ENCODE assay signal across 9 mouse cellular contexts in genomic region chr11:83556085-83556781, GRCm38 (mm10). TPM values are rescaled to one million over a fixed set of nuclear protein-coding genes. Genes with fewer than 3 reads are reported as not detected.
DNase-seq lines count a peak whose midpoint lies in the region; ATAC-seq and TF ChIP-seq lines count a peak whose summit lies in the region.
"Had no signal": no experiment of that assay in that cellular context is flagged by ENCODE, and none has a peak within 500 bp of the region (broad histone marks: within the 10 kb centered on the region; RNA-seq: fewer than 3 reads in every experiment).

No protein-coding gene starts in this region.

- no peaks in the 10 kb centered on the region for H3K27me3 ChIP-seq in forebrain, embryonic 10.5 days (ENCODE audit: poor library complexity, severe bottlenecking)
- H3K27me3 ChIP-seq in forebrain, embryonic 11.5 days (ENCODE audit: control insufficient read depth, insufficient read depth, low read length), result no peaks in the 10 kb centered on the region
- H3K27me3 ChIP-seq in G1E (ENCODE audit: insufficient read depth, low read length), result no peaks in the 10 kb centered on the region
- H3K27me3 ChIP-seq in hindbrain, embryonic 16.5 days (replicated peaks; ENCODE audit: control insufficient read depth, insufficient read depth, low read length), result no peaks in the 10 kb centered on the region
- no peaks in the 10 kb centered on the region for H3K27me3 ChIP-seq in limb, embryonic 13.5 days
- no peaks in the 10 kb centered on the region for H3K27me3 ChIP-seq in neural tube, embryonic 15.5 days (replicated peaks)
- H3K27me3 ChIP-seq: liver, embryonic 15.5 days had no signal

- whole genome bisulfite sequencing in forebrain, embryonic 10.5 days, result 34% methylated on average over 8 of the region's 8 CpGs
- WGBS in forebrain, embryonic 11.5 days, result 38% methylated on average over 8 of the region's 8 CpGs
- 25% methylated on average over 8 of the region's 8 CpGs for WGBS in hindbrain, embryonic 16.5 days
- 28% methylated on average over 8 of the region's 8 CpGs for WGBS in limb, embryonic 13.5 days
- WGBS in neural tube, embryonic 15.5 days, result 29% methylated on average over 8 of the region's 8 CpGs

- no peak overlapping the region for H3K4me2 ChIP-seq in forebrain, embryonic 11.5 days (ENCODE audit: low read depth, low read length, severe bottlenecking)
- H3K4me2 ChIP-seq in hindbrain, embryonic 16.5 days (ENCODE audit: low read length), result peak overlapping the region; percentile 48
- no peak overlapping the region for H3K4me2 ChIP-seq in limb, embryonic 13.5 days (replicated peaks)
- H3K4me2 ChIP-seq in neural tube, embryonic 15.5 days, result peak overlapping the region; percentile 37; the same call in 1 of the 2 replicates
- H3K4me2 ChIP-seq: liver, embryonic 15.5 days had no signal

- DNase-seq in forebrain, embryonic 10.5 days (ENCODE audit: extremely low spot score, low spot score), result peak; percentile 24
- DNase-seq in forebrain, embryonic 11.5 days (ENCODE audit: low spot score), result no peak
- peak; percentile 10 for DNase-seq in G1E (ENCODE audit: low spot score)
- DNase-seq in embryo, embryonic 11.5 days (ENCODE audit: low read depth, low spot score), result peak; percentile 60
- no peak for DNase-seq in urinary bladder, postnatal 14 days (ENCODE audit: low spot score)

- no peaks in the 10 kb centered on the region for H3K9me3 ChIP-seq in forebrain, embryonic 10.5 days
- no peaks in the 10 kb centered on the region for H3K9me3 ChIP-seq in forebrain, embryonic 11.5 days (ENCODE audit: control insufficient read depth, low read length)
- no peaks in the 10 kb centered on the region for H3K9me3 ChIP-seq in G1E (replicated peaks)
- no peaks in the 10 kb centered on the region for H3K9me3 ChIP-seq in hindbrain, embryonic 16.5 days (ENCODE audit: control insufficient read depth, low read length)
- no peaks in the 10 kb centered on the region for H3K9me3 ChIP-seq in limb, embryonic 13.5 days
- H3K9me3 ChIP-seq in neural tube, embryonic 15.5 days (replicated peaks), result no peaks in the 10 kb centered on the region
- H3K9me3 ChIP-seq: liver, embryonic 15.5 days had no signal

- no peak; the same call in 1 of the 2 replicates for ATAC-seq in forebrain, embryonic 11.5 days (replicated peaks; ENCODE audit: low FRiP score)
- no peak; the same call in 1 of the 2 replicates for ATAC-seq in G1E (ENCODE audit: extremely low read depth, insufficient number of reproducible peaks, low FRiP score, poor library complexity, severe bottlenecking)
- ATAC-seq in hindbrain, embryonic 16.5 days, result peak; percentile 76
- peak; percentile 59; the same call in 1 of the 2 replicates for ATAC-seq in limb, embryonic 13.5 days (ENCODE audit: low FRiP score, low read depth)
- ATAC-seq in neural tube, embryonic 15.5 days (ENCODE audit: low FRiP score), result peak; percentile 45; the same call in 1 of the 2 replicates

- H3K9ac ChIP-seq in forebrain, embryonic 11.5 days (ENCODE audit: low read length), result no peak overlapping the region
- peak overlapping the region; percentile 49; the same call in 1 of the 2 replicates for H3K9ac ChIP-seq in hindbrain, embryonic 16.5 days (ENCODE audit: low read depth, low read length)
- H3K9ac ChIP-seq in limb, embryonic 13.5 days, result no peak overlapping the region
- 0 out of 2 replicates have a peak overlapping the region, but pooled peaks have one; percentile 28 for H3K9ac ChIP-seq in neural tube, embryonic 15.5 days (replicated peaks)
- H3K9ac ChIP-seq: liver, embryonic 15.5 days had no signal

- no peak overlapping the region for H3K27ac ChIP-seq in forebrain, embryonic 10.5 days
- H3K27ac ChIP-seq in forebrain, embryonic 11.5 days (ENCODE audit: low read depth, low read length), result no peak overlapping the region
- H3K27ac ChIP-seq in hindbrain, embryonic 16.5 days (ENCODE audit: low read depth, low read length), result no peak overlapping the region
- H3K27ac ChIP-seq in limb, embryonic 13.5 days, result no peak overlapping the region
- H3K27ac ChIP-seq in neural tube, embryonic 15.5 days (replicated peaks), result no peak overlapping the region
- H3K27ac ChIP-seq: liver, embryonic 15.5 days had no signal

- peak; percentile 38; the same call in 1 of the 2 replicates for TF ChIP-seq CTCF in G1E (IDR thresholded peaks at IDR 0.05; ENCODE audit: low read depth, low read length)

- H3K4me3 ChIP-seq in forebrain, embryonic 10.5 days, result no peak overlapping the region
- no peak overlapping the region for H3K4me3 ChIP-seq in forebrain, embryonic 11.5 days (ENCODE audit: low read depth, low read length)
- H3K4me3 ChIP-seq in G1E (ENCODE audit: low read depth, low read length), result no peak overlapping the region
- H3K4me3 ChIP-seq in hindbrain, embryonic 16.5 days (ENCODE audit: low read length), result no peak overlapping the region
- no peak overlapping the region for H3K4me3 ChIP-seq in limb, embryonic 13.5 days
- H3K4me3 ChIP-seq in neural tube, embryonic 15.5 days (replicated peaks), result no peak overlapping the region
- H3K4me3 ChIP-seq: liver, embryonic 15.5 days had no signal

- H3K4me1 ChIP-seq in forebrain, embryonic 10.5 days, result peaks cover 8% of the 10 kb centered on the region
- no peaks in the 10 kb centered on the region for H3K4me1 ChIP-seq in forebrain, embryonic 11.5 days (replicated peaks; ENCODE audit: control insufficient read depth, insufficient read depth, low read length)
- peaks cover 10% of the 10 kb centered on the region; the same call in 1 of the 2 replicates for H3K4me1 ChIP-seq in G1E (ENCODE audit: insufficient read depth, low read depth, low read length)
- peaks cover 4% of the 10 kb centered on the region for H3K4me1 ChIP-seq in hindbrain, embryonic 16.5 days (ENCODE audit: control insufficient read depth, insufficient read depth, low read depth, low read length)
- H3K4me1 ChIP-seq in limb, embryonic 13.5 days, result no peaks in the 10 kb centered on the region
- H3K4me1 ChIP-seq in neural tube, embryonic 15.5 days, result peaks cover 5% of the 10 kb centered on the region; the same call in 1 of the 2 replicates
- H3K4me1 ChIP-seq: liver, embryonic 15.5 days had no signal

- H3K36me3 ChIP-seq in forebrain, embryonic 10.5 days (replicated peaks), result no peaks in the 10 kb centered on the region
- H3K36me3 ChIP-seq in forebrain, embryonic 11.5 days (ENCODE audit: control insufficient read depth, insufficient read depth, low read length), result no peaks in the 10 kb centered on the region
- no peaks in the 10 kb centered on the region for H3K36me3 ChIP-seq in G1E (replicated peaks)
- no peaks in the 10 kb centered on the region for H3K36me3 ChIP-seq in hindbrain, embryonic 16.5 days (ENCODE audit: control insufficient read depth, insufficient read depth, low read length)
- H3K36me3 ChIP-seq in limb, embryonic 13.5 days, result no peaks in the 10 kb centered on the region
- H3K36me3 ChIP-seq in neural tube, embryonic 15.5 days, result no peaks in the 10 kb centered on the region
- H3K36me3 ChIP-seq: liver, embryonic 15.5 days had no signal

RNA-seq across cellular contexts. Expression of gene Ccl9, which starts 22.2 kb away (rescaled TPM):
- 0.55 and 1.4 TPM in 2 replicates for polyA plus RNA-seq in forebrain, embryonic 10.5 days (2016; fragmentation: Nextera tagmentation; extraction: Ambion mirVana)
- 1.1 and 1.3 TPM in 2 replicates for polyA plus RNA-seq in forebrain, embryonic 11.5 days (2014; fragmentation: Nextera tagmentation; extraction: Ambion mirVana)
- 4.4 and 11.6 TPM in 2 replicates for total RNA-seq in G1E (2014; fragmentation: Nextera tagmentation)
- 2.0 and 3.4 TPM in 2 replicates for total RNA-seq in G1E (2017)
- polyA plus RNA-seq in G1E (2012), result 0.09 and 0.13 TPM in 2 replicates
- 2.1 and 2.4 TPM in 2 replicates for polyA plus RNA-seq in hindbrain, embryonic 16.5 days (2015; fragmentation: Nextera tagmentation; extraction: Ambion mirVana)
- polyA plus RNA-seq in limb, embryonic 13.5 days (2015; fragmentation: Nextera tagmentation; extraction: Ambion mirVana), result 2.3 and 2.9 TPM in 2 replicates
- 2.7 and 4.5 TPM in 2 replicates for polyA plus RNA-seq in neural tube, embryonic 15.5 days (2015; fragmentation: Nextera tagmentation; extraction: Ambion mirVana)

RNA-seq across cellular contexts. Expression of gene Ccl5, which starts 25.9 kb away (rescaled TPM):
- polyA plus RNA-seq in forebrain, embryonic 10.5 days (2016; fragmentation: Nextera tagmentation; extraction: Ambion mirVana), result 0.22 TPM in 1 of 2 replicates, not detected in the other
- not detected in 2 replicates for polyA plus RNA-seq in forebrain, embryonic 11.5 days (2014; fragmentation: Nextera tagmentation; extraction: Ambion mirVana)
- 3.1 TPM in 1 of 2 replicates, not detected in the other for total RNA-seq in G1E (2014; fragmentation: Nextera tagmentation)
- total RNA-seq in G1E (2017), result 0.29 TPM in 1 of 2 replicates, not detected in the other
- not detected in 2 replicates for polyA plus RNA-seq in G1E (2012)
- polyA plus RNA-seq in hindbrain, embryonic 16.5 days (2015; fragmentation: Nextera tagmentation; extraction: Ambion mirVana), result 0.33 TPM in 1 of 2 replicates, not detected in the other
- polyA plus RNA-seq in limb, embryonic 13.5 days (2015; fragmentation: Nextera tagmentation; extraction: Ambion mirVana), result 0.66 and 1.2 TPM in 2 replicates
- 5.1 TPM in 1 of 2 replicates, not detected in the other for polyA plus RNA-seq in neural tube, embryonic 15.5 days (2015; fragmentation: Nextera tagmentation; extraction: Ambion mirVana)

RNA-seq across cellular contexts. Expression of gene Heatr9, which starts 34.3 kb away (rescaled TPM):
- polyA plus RNA-seq in forebrain, embryonic 10.5 days (2016; fragmentation: Nextera tagmentation; extraction: Ambion mirVana), result not detected in 2 replicates
- polyA plus RNA-seq in forebrain, embryonic 11.5 days (2014; fragmentation: Nextera tagmentation; extraction: Ambion mirVana), result not detected in 2 replicates
- total RNA-seq in G1E (2014; fragmentation: Nextera tagmentation) (not detected in 2 replicates), G1E (2017) (not detected in 2 replicates)
- polyA plus RNA-seq in G1E (2012), result not detected in 2 replicates
- not detected in 2 replicates for polyA plus RNA-seq in hindbrain, embryonic 16.5 days (2015; fragmentation: Nextera tagmentation; extraction: Ambion mirVana)
- not detected in 2 replicates for polyA plus RNA-seq in limb, embryonic 13.5 days (2015; fragmentation: Nextera tagmentation; extraction: Ambion mirVana)
- polyA plus RNA-seq in neural tube, embryonic 15.5 days (2015; fragmentation: Nextera tagmentation; extraction: Ambion mirVana), result not detected in 2 replicates
- polyA plus RNA-seq: liver, embryonic 15.5 days had no signal

RNA-seq across cellular contexts. Expression of gene Ccl6, which starts 36.7 kb away (rescaled TPM):
- 2.1 and 2.2 TPM in 2 replicates for polyA plus RNA-seq in forebrain, embryonic 10.5 days (2016; fragmentation: Nextera tagmentation; extraction: Ambion mirVana)
- polyA plus RNA-seq in forebrain, embryonic 11.5 days (2014; fragmentation: Nextera tagmentation; extraction: Ambion mirVana), result 0.80 and 0.89 TPM in 2 replicates
- total RNA-seq in G1E (2014; fragmentation: Nextera tagmentation) (1.2 TPM in 1 of 2 replicates, not detected in the other), G1E (2017) (0.33 and 0.70 TPM in 2 replicates)
- 0.13 and 0.22 TPM in 2 replicates for polyA plus RNA-seq in G1E (2012)
- polyA plus RNA-seq in hindbrain, embryonic 16.5 days (2015; fragmentation: Nextera tagmentation; extraction: Ambion mirVana), result 2.3 and 3.4 TPM in 2 replicates
- polyA plus RNA-seq in limb, embryonic 13.5 days (2015; fragmentation: Nextera tagmentation; extraction: Ambion mirVana), result 1.3 and 2.0 TPM in 2 replicates
- polyA plus RNA-seq in neural tube, embryonic 15.5 days (2015; fragmentation: Nextera tagmentation; extraction: Ambion mirVana), result 2.8 and 4.4 TPM in 2 replicates

Comparison
In these comparisons a context has a peak if more than half of its experiments do, and no peak if none do; other contexts are left out.
1. DNase-seq: peak in forebrain, embryonic 10.5 days (single experiment), G1E (single experiment) and embryo, embryonic 11.5 days (single experiment); none in forebrain, embryonic 11.5 days (single experiment) and urinary bladder, postnatal 14 days (single experiment).
2. ATAC-seq: peak in hindbrain, embryonic 16.5 days (single experiment), limb, embryonic 13.5 days (single experiment) and neural tube, embryonic 15.5 days (single experiment); none in forebrain, embryonic 11.5 days (single experiment) and G1E (single experiment).
3. H3K4me2 ChIP-seq: peak in hindbrain, embryonic 16.5 days (single experiment) and neural tube, embryonic 15.5 days (single experiment); none in forebrain, embryonic 11.5 days (single experiment) and limb, embryonic 13.5 days (single experiment).
4. H3K9ac ChIP-seq: peak in hindbrain, embryonic 16.5 days (single experiment) and neural tube, embryonic 15.5 days (single experiment); none in forebrain, embryonic 11.5 days (single experiment) and limb, embryonic 13.5 days (single experiment).